Mouse (Mus musculus) midbrain, embryonic 16.5 days (tissue): ENCODE results near the gene Pdpk1. TPM values are rescaled to one million over a fixed set of nuclear protein-coding genes. Genes with fewer than 3 reads are reported as not detected.
"Not testable (repeated sequence)": the region's sequence is repeated elsewhere in the genome, so short reads cannot be mapped to it uniquely, and the experiment has no call there.

Experiments used
- ATAC-seq: fragments of 200-750 bp; cut with Nextera tagmentation; 2 replicates; pipeline ENCODE4 v1.8.0; 2017; ENCODE audit warnings: moderate TSS enrichment
- H3K27ac ChIP-seq: fragments of 300-500 bp; sonication (generic); 2 replicates; pipeline ENCODE4 v1.5.1; 2014; ENCODE audit warnings: mild to moderate bottlenecking, low read length, mixed read lengths
- H3K27me3 ChIP-seq: fragments of 300-500 bp; sonication (generic); 2 replicates; pipeline ENCODE4 v1.6.1; 2014; ENCODE audit warnings: low read depth, low read length, mixed read lengths; ENCODE audit not compliant: control insufficient read depth, insufficient read depth
- H3K36me3 ChIP-seq: fragments of 300-500 bp; sonication (generic); 2 replicates; pipeline ENCODE4 v1.6.1; 2014; ENCODE audit warnings: mild to moderate bottlenecking, low read length, moderate library complexity, mixed read lengths; ENCODE audit not compliant: control insufficient read depth, insufficient read depth
- H3K4me1 ChIP-seq: fragments of 300-500 bp; sonication (generic); 2 replicates; pipeline ENCODE4 v1.6.1; 2014; ENCODE audit warnings: mild to moderate bottlenecking, low read length, mixed read lengths; ENCODE audit not compliant: control insufficient read depth, insufficient read depth
- H3K4me2 ChIP-seq: fragments of 300-500 bp; sonication (generic); 2 replicates; pipeline ENCODE4 v1.6.1; 2014; ENCODE audit warnings: mild to moderate bottlenecking, low read length, mixed read lengths
- H3K4me3 ChIP-seq: fragments of 300-500 bp; sonication (generic); 2 replicates; pipeline ENCODE4 v1.5.1; 2014; ENCODE audit warnings: low read depth, mild to moderate bottlenecking, low read length, moderate library complexity, mixed read lengths
- H3K9ac ChIP-seq: fragments of 300-500 bp; sonication (generic); 2 replicates; pipeline ENCODE4 v1.6.1; 2014; ENCODE audit warnings: low read depth, low read length, mixed read lengths
- H3K9me3 ChIP-seq: fragments of 300-500 bp; sonication (generic); replicated peaks from 2 replicates; pipeline ENCODE4 v1.6.1; 2014; ENCODE audit warnings: mild to moderate bottlenecking, low read length, mixed read lengths; ENCODE audit not compliant: control insufficient read depth, poor library complexity, severe bottlenecking
- WGBS: fragments of 180-500 bp; shearing (Covaris S2); extraction: QIAGEN DNeasy Blood & Tissue Kit; methylation state at CpG from one replicate; pipeline ENCODE4 v1.1.7; 2014; 5-methylcytosine and 5-hydroxymethylcytosine counted together
- polyA plus RNA-seq: library from polyadenylated mRNA; unstranded; fragments of >200 nt; fragmentation: Nextera tagmentation; extraction: Ambion mirVana; gene quantifications from 2 replicates; pipeline ENCODE4 v1.2.1, GENCODE M21; 2015

Gene Pdpk1
- polyA plus RNA-seq, 1 experiment from 2014 or later: 69.2 TPM

GRCm38 (mm10) chr17:24113031-24113430, 37.7 kb downstream of the Pdpk1 start:
- Histone ChIP-seq H3K36me3 (peaks cover under 1% of the 10 kb centered on the region; the same call in 1 of the 2 replicates), H3K4me2 (no peak overlapping the region), H3K27ac (no peak overlapping the region), H3K9ac (no peak overlapping the region), H3K4me1 (peaks cover 7% of the 10 kb centered on the region), H3K27me3 (no peaks in the 10 kb centered on the region), H3K4me3 (no peak overlapping the region), H3K9me3 (no peaks in the 10 kb centered on the region)
- WGBS: 84% methylated on average over 4 of the region's 4 CpGs
- ATAC-seq: no peak

- Histone ChIP-seq H3K9me3 (no peaks in the 10 kb centered on the region), H3K4me2 (no peak overlapping the region), H3K27me3 (no peaks in the 10 kb centered on the region), H3K4me3 (no peak overlapping the region), H3K4me1 (peaks cover 1% of the 10 kb centered on the region), H3K27ac (no peak overlapping the region), H3K9ac (no peak overlapping the region), H3K36me3 (peaks cover 2% of the 10 kb centered on the region; the same call in 1 of the 2 replicates)
- ATAC-seq: no peak
- 84% methylated on average over 1 of the region's 1 CpGs for whole genome bisulfite sequencing
Observed at GRCm38 (mm10) chr17:24111256-24111655, 39.5 kb downstream of the Pdpk1 start.

- ATAC-seq: no peak
- H3K4me1 ChIP-seq: no peaks in the 10 kb centered on the region
- 78% methylated on average over 1 of the region's 1 CpGs for WGBS
Observed at GRCm38 (mm10) chr17:24108896-24109295, 41.8 kb downstream of the Pdpk1 start.

GRCm38 (mm10) chr17:24105111-24105510, 45.6 kb downstream of the Pdpk1 start:
- no peak overlapping the region for H3K27ac ChIP-seq
- H3K27me3 ChIP-seq: no peaks in the 10 kb centered on the region
- no peak for ATAC-seq
- 89% methylated on average over 2 of the region's 2 CpGs for WGBS
- no peak overlapping the region for H3K4me3 ChIP-seq
- peaks cover 11% of the 10 kb centered on the region for H3K36me3 ChIP-seq
- no peak overlapping the region for H3K4me2 ChIP-seq
- H3K9ac ChIP-seq: no peak overlapping the region
- H3K4me1 ChIP-seq: no peaks in the 10 kb centered on the region
- H3K9me3 ChIP-seq: no peaks in the 10 kb centered on the region

More at GRCm38 (mm10) chr17:24108896-24109295, 41.8 kb downstream of the Pdpk1 start:
- Histone ChIP-seq H3K4me3 (no peak overlapping the region), H3K27me3 (no peaks in the 10 kb centered on the region), H3K4me2 (no peak overlapping the region), H3K9ac (no peak overlapping the region), H3K27ac (no peak overlapping the region), H3K9me3 (no peaks in the 10 kb centered on the region), H3K36me3 (peaks cover 5% of the 10 kb centered on the region; the same call in 1 of the 2 replicates)

GRCm38 (mm10) chr17:24098354-24098753, 52.4 kb downstream of the Pdpk1 start:
- no peak overlapping the region for H3K4me3 ChIP-seq
- no peaks in the 10 kb centered on the region for H3K9me3 ChIP-seq
- H3K9ac ChIP-seq: no peak overlapping the region
- WGBS: 97% methylated on average over 4 of the region's 4 CpGs
- no peak overlapping the region for H3K4me2 ChIP-seq
- peaks cover 16% of the 10 kb centered on the region for H3K36me3 ChIP-seq
- no peak overlapping the region for H3K27ac ChIP-seq
- no peak for ATAC-seq
- no peaks in the 10 kb centered on the region for H3K4me1 ChIP-seq
- no peaks in the 10 kb centered on the region for H3K27me3 ChIP-seq

- H3K9me3 ChIP-seq: no peaks in the 10 kb centered on the region
- no peaks in the 10 kb centered on the region for H3K27me3 ChIP-seq
- H3K4me2 ChIP-seq: no peak overlapping the region
- no peak overlapping the region for H3K4me3 ChIP-seq
- 100% methylated on average over 1 of the region's 1 CpGs for WGBS
- peaks cover 19% of the 10 kb centered on the region for H3K36me3 ChIP-seq
- no peaks in the 10 kb centered on the region for H3K4me1 ChIP-seq
- H3K9ac ChIP-seq: no peak overlapping the region
- H3K27ac ChIP-seq: no peak overlapping the region
- no peak for ATAC-seq
Observed at GRCm38 (mm10) chr17:24090575-24090974, 60.1 kb downstream of the Pdpk1 start.

- not testable (repeated sequence) for H3K9me3 ChIP-seq, H3K4me1 ChIP-seq, H3K9ac ChIP-seq, ATAC-seq, H3K27me3 ChIP-seq, H3K4me3 ChIP-seq, H3K27ac ChIP-seq, H3K4me2 ChIP-seq
- 93% methylated on average over 4 of the region's 4 CpGs for WGBS
- peaks cover 12% of the 10 kb centered on the region; the same call in 1 of the 2 replicates for H3K36me3 ChIP-seq
Observed at GRCm38 (mm10) chr17:24086399-24086798, 64.3 kb downstream of the Pdpk1 start.

- Histone ChIP-seq H3K9me3 (no peaks in the 10 kb centered on the region), H3K36me3 (peaks cover 10% of the 10 kb centered on the region; the same call in 1 of the 2 replicates), H3K4me3 (no peak overlapping the region), H3K9ac (no peak overlapping the region), H3K4me1 (no peaks in the 10 kb centered on the region), H3K27ac (no peak overlapping the region), H3K4me2 (no peak overlapping the region), H3K27me3 (no peaks in the 10 kb centered on the region)
- ATAC-seq: no peak
- 59% methylated on average over 1 of the region's 1 CpGs for WGBS
Observed at GRCm38 (mm10) chr17:24084593-24084992, 66.1 kb downstream of the Pdpk1 start.

GRCm38 (mm10) chr17:24077101-24077500, 73.6 kb downstream of the Pdpk1 start:
- H3K4me2 ChIP-seq: no peak overlapping the region
- no peaks in the 10 kb centered on the region for H3K27me3 ChIP-seq
- peaks cover 23% of the 10 kb centered on the region for H3K36me3 ChIP-seq
- no peak overlapping the region for H3K9ac ChIP-seq
- 96% methylated on average over 2 of the region's 2 CpGs for WGBS
- no peak overlapping the region for H3K27ac ChIP-seq
- H3K4me3 ChIP-seq: no peak overlapping the region
- no peak for ATAC-seq
- peaks cover 4% of the 10 kb centered on the region for H3K4me1 ChIP-seq
- no peaks in the 10 kb centered on the region for H3K9me3 ChIP-seq
